Mouse (Mus musculus) stomach, postnatal 0 days (tissue): Measurements from ENCODE around the gene Lck.

Experiments
- CTCF ChIP-seq: IDR thresholded peaks from 2 replicates; pipeline ENCODE4 v1.5.1; 2016; ENCODE audit warnings: antibody characterized with exemption, low read depth, mild to moderate bottlenecking, moderate library complexity
- EP300 ChIP-seq: optimal IDR thresholded peaks from 2 replicates; pipeline ENCODE3; 2016; ENCODE audit warnings: antibody characterized with exemption

DNA sequence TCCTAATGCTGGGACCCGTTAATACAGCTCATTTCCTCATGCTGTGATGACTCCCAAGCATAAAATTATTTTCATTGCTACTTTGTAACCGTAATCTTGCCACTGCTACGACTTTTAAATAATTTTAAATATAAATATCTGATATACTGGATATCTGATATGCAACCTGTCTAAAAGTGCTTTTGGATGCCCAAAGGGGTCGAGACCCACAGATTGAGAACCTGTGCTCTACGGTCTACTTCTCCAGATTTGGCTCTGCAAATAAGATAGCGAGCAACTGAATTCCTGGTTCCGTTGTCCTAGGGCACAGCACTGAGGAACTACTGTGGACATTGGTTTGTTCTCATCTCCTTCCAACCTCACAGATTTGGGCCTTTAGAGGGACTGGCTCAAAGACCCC is 4.2 kb upstream of the Lck start:
- no peak for TF ChIP-seq EP300
- TF ChIP-seq CTCF = no peak
